Mouse (Mus musculus) layer of hippocampus, postnatal 25 days (tissue): ENCODE data around the gene Gm43517. TPM values are rescaled to one million over a fixed set of nuclear protein-coding genes. Genes with fewer than 3 reads are reported as not detected.

Experiments
- DNase-seq, 2 experiments: peaks; one replicate each; pipeline ENCODE4 v3.0.0; 2022; ENCODE audit warnings: mixed read lengths in 2 of 2, low spot score in 1 of 2; ENCODE audit errors: extremely low spot score in 1 of 2
- total RNA-seq, 2 experiments: library from RNA; stranded (reverse); gene quantifications; 2 replicates each; pipeline ENCODE4 v1.2.3; 2021

Gm43517 gene
- total RNA-seq, 2 experiments from 2014 or later: 7.1 to 13.1 TPM

DNA sequence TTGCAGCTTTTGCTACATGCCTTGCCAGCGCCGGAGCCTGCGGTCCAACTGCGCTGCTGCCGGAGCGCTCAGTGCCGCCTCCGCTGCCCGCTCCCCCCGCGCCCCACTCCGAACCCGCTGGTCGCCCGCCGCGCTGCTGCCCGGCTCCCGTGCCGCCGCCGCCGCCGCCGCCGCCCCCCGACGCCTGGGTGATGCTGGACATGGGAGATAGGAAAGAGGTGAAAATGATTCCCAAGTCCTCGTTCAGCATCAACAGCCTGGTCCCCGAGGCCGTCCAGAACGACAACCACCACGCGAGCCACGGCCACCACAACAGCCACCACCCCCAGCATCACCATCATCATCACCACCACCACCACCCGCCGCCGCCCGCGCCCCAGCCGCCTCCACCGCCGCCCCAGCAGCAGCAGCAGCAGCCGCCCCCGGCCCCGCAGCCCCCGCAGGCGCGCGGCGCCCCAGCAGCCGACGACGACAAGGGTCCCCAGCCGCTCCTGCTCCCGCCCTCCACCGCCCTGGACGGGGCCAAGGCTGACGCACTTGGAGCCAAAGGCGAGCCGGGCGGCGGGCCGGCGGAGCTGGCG, 589 bp upstream of the Gm43517 start:
- no peak for DNase-seq

DNA sequence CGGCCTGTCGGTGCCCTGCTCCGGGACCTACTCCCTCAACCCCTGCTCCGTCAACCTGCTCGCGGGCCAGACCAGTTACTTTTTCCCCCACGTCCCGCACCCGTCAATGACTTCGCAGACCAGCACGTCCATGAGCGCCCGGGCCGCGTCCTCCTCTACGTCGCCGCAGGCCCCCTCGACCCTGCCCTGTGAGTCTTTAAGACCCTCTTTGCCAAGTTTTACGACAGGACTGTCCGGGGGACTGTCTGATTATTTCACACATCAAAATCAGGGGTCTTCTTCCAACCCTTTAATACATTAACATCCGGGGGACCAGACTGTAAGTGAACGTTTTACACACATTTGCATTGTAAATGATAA, 637 bp downstream of the Gm43517 start:
- DNase-seq: no peak

DNA sequence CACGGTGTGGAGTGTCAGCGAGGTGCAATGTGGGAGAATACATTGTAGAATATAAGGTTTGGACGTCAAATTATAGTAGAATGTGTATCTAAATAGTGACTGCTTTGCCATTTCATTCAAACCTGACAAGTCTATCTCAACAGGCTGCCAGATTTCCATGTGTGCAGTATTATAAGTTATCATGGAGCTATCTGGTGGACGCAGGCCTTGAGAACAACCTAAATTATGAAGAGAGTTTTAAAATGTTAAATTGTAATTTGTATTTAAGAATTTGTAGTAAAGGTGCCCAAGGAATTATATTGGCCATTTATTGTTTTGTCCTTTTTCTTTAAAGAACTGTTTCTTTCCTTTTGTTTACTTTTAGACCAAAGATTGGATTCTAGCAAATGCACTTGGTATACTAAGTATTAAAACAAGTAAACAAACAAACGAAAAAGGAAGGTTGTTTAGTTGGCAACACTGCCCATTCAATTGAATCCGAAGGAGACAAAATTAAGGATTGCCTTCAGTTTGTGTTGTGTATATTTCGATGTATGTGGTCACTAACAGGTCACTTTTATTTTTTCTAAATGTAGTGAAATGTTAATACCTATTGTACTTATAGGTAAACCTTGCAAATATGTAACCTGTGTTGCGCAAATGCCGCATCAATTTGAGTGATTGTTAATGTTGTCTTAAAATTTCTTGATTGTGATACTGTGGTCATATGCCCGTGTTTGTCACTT, 1.3 kb downstream of the Gm43517 start:
- DNase-seq: no peak

DNA sequence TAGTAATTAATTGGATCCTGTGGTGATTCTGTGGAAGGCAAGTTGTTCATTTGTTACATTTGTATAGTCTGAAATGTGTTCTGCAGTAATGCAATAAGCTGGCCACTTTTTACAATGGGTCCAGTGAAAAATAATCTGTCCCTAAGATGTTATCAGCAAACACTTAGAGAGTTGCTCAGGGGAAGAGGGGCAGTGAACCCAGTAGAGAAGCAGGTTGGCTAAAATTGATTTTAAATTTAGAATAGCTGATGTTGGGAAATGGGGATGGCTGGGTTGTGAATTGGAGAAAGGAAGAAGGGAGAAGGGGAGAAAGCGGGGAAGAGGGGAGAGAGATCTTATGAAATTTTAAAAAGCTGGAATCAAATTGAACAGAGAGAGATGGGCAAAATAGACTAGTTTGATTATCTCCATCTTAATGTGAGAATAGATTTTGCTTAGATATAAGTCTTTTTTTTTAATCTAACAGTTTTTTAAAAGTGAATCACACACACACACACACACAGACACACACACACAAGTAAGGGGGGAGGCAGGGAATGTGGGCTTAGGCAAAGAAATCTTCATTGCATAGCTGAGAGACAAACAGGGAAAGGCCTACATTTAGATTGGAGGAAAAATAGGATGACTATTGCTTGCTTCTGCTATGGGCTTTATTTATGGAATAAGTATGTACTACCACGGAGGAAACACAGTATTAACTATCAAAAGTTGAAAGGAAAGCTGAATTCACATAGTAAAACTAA, 3.1 kb downstream of the Gm43517 start:
- DNase-seq: no peak

DNA sequence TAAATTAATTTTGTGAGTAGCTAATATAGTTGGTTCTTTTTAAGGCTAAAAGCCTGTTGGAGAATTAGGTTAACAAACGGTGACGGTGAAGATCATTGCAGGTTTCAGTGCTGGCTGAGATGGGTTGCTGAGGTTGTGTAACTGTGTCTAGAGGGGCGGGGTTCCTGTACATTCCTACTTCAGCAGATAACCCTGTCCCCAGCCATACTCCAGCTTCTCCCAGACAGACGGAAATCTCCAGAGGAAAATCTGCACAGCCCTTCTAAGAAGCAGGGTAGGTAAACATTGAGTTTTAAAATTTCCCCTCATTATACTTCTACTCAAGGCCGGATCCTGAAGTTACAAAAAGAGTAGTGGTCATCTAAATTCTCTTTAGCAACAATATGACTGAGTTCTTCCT, 4.7 kb downstream of the Gm43517 start:
- no peak for DNase-seq

DNA sequence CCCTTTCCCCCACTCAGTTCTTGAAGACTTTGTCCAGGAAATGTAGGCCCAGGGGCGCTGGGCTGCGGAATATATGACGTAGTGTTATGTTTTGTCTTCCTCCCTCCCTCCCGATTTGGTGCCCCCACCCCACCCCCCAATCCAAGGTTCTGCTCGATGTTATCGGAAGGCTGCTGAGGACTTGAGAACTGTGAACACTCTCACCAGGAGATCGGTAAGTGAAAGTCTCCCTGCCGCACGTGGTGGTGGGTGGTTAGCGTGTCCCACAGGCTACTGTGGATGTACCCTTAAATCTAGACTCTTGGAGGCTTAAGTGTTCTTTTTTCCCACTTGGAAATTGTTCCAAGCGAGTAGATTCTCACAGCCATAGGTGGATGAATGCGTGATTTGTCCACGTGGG, 5.3 kb downstream of the Gm43517 start:
- DNase-seq: no peak

DNA sequence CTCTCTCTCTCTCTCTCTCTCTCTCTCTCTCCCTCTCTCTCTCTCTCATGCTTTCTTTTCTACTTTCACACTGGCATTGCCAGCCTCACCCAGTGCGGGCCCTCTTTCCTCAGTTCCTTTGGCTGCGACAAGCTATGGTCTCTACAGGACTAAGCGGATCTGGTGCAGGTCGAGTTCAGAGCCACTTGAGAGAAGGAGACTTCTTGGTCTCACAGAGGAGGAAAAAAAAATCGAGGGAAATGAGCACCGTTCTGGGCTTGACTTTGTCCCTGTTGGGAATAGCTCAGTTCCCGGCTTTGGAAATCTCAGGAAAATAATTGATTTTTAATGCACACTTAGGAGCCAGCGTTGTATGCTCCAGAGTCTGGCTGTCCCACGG, 5.9 kb downstream of the Gm43517 start:
- no peak for DNase-seq

DNA sequence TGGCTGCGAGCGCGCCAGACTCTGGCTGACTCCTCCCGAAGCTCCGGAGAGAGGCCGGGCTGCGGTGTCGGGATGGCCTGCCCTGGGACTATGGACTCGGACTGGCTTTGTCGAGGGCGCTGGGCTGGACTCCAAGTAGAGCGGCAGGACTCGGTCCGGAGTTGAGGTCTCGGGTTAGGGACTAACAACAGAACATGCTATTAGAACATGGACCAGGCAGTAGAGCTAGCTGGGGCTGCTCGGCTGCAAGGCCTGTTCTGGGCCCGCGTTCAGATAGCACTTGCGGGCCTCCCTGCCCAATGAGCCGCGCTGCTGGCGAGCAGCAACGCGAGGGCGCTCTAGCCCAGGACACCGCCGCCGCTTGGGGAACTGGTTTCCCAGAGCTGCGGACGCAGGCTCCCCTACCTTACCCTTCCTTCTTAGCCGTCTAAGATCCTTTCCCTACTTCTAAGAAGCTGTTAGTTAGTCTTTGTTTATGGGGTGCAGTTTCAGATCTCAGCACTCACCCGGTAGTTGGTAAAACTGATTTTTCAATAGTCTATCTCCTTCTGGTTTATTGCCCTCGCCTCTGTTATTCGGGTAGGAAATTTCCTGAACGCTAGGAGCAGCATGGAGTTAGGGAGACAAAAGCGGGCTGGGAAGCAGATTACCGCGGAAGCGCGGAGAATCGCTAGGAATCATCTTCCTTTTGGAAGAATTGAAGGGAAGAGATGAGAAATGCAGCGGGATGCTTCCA, 6.5 kb downstream of the Gm43517 start:
- peak in 1 of 2 experiments; percentile 63 for DNase-seq

DNA sequence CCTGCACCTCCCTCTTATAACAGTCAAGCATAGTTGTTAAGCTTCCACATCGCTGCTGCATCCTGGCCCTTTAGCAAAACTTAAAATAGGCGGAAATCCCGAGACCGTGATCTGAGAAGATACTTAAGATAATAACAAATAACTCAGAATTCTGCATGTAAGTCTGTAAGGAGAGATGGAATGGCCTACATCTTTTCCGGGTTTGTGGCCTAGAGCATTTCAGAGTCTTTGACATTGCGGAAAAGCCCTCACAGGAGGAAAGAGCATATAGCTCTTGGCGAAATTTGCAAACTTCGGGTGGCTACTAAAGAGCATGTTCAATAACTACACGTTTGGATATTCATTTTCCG, 7.0 kb downstream of the Gm43517 start:
- DNase-seq: no peak

DNA sequence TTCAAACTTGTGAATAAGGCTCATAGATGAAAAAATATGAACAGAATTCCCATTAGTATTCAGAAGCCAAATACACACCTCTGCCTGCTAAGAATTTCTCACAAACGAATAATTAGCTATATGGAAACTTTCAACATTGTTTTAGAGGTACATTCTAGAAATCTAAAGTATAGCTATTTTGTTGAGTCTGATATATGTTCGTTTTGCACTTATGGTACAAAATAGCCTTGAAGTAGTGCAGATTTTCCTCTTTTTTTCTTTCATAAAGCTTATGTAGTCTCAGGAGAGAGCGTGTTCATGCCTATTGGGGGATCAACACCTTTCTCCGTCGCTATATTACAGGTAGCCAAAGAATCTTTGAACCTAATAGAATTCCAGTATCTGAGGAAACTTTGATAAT, 7.9 kb downstream of the Gm43517 start:
- DNase-seq: no peak

DNA sequence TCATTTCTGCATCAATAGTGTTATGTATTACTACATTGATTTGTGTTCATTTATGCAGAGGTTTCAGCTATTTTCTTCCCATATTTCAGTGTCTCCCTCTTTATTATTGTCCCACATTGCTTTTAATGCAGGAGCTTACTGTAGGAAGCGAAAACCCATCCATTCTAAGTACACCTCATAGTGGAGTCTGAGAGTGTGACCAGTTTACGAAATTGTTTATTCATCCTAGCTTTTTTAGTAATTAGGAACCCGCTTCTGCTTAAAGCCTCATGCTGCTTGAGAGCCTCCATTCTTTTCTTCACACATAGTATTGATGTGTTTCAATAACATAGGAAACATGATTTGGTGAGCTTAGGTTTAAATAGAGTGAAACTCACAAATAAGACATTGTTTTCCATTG, 8.7 kb downstream of the Gm43517 start:
- no peak for DNase-seq

DNA sequence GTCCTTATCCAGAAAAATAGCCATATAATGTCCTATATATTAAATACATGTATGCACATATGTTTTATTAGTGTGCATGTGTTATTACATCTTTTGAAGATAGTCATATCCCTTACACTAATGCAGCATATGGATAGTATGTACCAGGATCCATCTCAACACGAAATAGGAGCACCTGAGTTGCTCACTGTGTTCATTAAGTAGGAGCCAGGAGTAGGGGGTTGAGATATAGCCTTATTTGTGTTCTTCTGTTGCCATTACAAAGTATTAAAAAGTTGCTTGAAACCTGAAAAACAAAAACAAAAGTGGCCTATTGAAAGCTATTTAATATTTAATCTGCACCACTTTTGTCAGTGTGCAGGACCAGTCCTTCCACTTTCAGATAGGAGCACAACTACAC, 9.2 kb downstream of the Gm43517 start:
- no peak for DNase-seq

DNA sequence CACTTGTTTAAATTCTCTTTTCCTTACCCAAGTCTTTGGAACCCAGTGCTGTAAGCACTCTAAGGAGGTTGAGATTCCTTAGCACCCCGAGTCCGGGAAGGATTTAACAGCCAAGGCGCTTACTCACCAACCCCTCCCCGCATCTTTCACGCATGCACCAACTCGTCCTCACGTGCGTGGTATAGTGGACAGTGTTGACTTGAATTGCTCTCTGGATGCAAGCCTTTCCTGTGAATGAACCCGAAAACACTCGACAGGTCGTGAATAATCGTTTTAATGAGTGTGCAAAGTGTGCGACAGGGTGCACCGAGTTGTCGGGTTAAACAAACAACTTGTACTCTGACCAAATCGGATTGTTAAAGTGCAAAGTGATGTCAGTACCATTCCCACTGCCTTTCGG, 9.9 kb downstream of the Gm43517 start:
- DNase-seq: no peak

DNA sequence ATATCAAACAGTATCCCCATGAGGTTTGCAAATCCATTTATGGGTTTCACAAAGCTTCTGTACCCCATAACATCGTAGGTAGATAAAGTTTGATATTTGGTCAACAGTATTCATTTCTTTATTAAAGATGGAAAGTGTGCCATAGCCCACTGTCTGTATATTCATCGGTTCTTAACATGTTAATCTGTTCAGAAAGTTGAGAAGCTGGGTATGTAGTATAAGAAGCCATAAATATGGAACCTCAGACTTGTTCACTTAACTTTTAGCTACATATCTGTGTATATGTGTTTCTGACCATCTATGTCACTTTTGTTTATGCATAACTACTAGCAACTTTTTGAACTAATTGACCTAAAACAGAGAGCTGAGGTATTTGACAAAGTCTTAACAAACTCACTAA, 11.0 kb downstream of the Gm43517 start:
- DNase-seq: no peak

DNA sequence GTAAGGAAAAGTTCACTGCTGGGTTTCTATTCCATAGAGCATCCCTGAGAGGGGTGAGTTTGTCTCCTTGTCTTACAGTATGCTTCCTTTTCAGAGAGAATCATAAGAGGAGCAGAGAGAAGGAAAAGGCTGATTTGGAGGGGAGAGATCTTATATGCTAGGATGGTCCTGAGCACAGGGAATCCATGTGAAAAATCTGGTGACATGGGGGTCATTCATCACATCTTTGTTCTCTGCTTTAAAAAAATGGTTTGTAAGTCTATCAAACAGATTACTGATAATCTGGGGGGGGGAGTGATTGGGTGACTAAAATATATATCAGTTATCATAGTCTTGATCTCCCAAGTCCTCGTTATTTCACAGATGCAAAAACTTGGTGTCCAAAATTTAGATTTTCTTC, 11.8 kb downstream of the Gm43517 start:
- DNase-seq: no peak

DNA sequence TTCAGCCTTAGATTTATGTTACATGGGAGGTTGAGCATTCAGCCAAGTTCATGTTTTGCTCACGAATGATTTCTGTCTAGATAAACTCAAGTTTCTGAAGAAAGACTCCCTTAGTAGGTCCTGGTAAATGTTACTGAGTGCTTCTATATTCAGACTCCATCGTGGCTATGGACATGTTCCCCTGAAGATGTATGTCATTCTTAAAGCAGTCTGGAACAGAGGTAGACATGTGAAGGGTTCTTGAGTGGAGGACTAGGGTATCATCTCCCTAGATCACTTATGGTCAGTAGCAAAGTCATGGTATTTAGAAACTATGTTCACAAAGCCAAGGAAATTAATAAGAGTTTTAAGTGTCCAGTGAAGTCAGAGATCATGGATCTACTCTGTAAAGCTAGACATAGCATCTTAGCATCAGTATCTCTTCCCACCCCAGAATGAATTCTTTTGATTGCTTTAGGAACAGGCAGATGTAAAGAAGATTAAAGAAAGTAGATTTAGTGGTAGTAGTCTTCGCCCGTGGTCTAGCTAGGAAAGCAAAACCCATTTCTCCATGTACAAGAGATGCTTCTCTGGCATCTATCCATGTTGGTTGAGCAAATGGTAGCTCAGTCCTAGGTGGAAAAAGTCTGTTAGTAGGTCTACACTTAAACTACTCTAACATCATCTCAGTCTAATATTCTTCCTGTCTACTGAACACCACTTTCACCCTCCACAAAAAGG, 12.6 kb downstream of the Gm43517 start:
- DNase-seq: no peak

DNA sequence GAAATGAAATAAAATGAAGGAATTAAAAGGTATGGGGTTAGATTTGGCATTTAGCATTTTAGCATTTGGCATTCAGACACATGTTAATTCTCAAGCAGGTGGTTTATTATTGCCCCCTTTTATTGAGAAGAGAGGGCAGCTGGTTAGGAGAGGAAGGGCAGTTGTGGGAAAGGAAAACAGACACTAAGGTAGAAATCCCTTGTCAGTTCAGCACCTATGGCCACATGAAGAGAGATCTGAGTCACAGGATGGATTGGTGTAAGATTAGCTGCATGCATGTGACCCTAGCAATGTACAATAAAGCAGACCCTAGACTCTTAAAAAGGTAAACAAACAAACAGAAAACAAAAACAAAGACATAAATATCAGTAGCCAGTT, 13.2 kb downstream of the Gm43517 start:
- no peak for DNase-seq

DNA sequence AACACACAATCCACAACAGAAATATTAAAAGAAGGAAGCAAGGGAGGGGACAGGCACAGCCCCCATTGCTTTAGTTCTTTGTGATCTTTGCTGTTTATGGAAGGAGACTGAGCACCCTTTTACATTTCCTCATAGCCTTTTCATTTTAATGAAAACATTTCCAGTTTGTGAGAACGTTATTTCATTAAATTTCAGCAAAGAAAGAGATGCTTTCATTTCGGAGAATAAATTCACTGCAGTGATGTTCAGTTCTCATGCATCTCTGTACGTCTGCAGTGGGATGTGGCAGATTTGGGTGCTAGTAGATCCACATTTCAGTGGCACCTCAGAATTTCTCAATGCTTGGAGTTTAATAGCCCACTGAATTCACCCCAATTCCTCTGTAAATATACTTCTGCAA, 13.7 kb downstream of the Gm43517 start:
- no peak for DNase-seq

DNA sequence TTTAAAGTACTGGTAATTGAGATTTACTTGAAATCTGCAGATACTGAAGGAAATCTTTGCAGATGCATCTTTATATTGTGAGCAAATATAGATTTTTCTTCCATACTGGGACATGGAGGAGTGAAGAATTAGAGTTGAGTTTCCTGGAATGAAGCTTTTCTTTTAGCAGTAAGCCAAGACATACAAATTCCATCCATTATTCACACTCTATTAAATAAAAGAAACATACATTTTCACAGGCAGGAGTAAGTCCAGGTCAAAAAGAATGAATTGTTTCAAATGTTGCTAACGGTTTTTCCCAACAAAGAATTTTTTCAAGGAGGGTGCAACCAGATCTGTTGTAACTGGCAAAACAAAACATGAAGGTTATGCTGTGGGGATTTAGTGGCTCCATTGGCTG, 14.6 kb downstream of the Gm43517 start:
- no peak for DNase-seq

DNA sequence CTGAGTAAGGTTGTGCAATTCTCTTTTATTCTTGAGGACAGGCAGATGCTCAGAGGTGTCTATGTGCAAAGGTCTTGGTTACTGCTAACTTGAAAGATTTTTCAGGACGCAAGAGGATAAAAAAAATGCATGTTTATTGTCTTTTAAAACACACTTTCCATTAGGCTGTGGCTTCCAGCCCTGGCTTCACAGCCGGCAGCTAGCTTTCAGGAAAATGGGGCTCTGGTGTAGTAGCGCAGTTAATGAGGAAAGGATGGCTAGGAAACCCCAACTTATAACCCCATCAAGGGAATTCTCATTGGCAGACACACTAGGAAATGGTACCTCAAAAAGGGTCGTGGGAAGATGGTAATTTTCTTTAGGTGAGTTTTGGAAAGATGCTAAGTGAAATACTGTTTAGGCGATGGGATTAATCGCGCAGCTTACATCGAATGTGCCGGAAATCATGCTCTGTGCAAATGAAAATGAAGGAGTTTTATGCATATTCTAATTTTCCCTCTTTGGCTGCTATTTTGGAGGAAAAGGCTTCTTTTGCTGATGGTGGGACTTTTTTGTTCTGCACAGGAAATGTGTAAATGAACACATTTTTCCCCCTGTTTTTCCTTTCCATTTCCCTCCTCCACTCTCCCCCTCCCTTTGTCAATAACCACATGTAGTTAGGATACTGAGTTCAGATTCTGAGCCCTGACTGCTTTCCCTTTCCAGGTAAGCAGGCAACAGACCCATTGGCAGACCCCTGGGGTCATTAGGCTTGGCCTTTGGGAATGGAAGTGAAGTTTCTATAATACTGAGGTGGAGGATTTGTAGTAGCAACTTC, 15.3 kb downstream of the Gm43517 start:
- no peak for DNase-seq
